Mouse (Mus musculus): ENCODE data around the gene Ica1l.
A peak's percentile ranks its signal among the peaks of the same experiment; 100 is the strongest.

Ica1l gene

GRCm38 (mm10) chr1:59959941-59960340 lies 83.0 kb downstream of the Ica1l start:
- DNase-seq, result no peak

GRCm38 (mm10) chr1:59957206-59957605 lies 85.8 kb downstream of the Ica1l start:
- DNase-seq, result peak; percentile 19

- DNase-seq, result no peak
These were observed 95.5 kb downstream of the Ica1l start for GRCm38 (mm10) chr1:59947509-59947908.

DNA sequence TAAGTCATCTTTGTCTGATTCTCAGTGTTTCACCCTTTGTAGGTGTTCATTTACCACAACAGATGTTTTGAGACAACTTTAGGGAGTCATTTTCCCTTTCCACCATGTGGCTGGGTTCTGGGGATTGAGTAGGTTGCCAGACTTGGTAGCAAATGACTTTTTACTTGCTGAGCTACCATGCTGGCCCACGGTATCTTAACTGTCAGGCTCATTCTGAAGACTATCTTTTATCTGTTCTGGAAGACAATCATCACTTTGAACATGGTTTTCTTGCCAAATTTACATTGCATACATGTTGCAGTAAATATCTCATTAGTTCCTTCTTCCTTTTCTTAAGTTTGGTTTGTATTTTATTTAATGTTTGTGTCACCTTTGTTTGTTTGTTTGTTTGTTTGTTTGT lies 97.0 kb downstream of the Ica1l start:
- no peak for DNase-seq

GRCm38 (mm10) chr1:59943825-59944224 lies 99.2 kb downstream of the Ica1l start:
- DNase-seq, result no peak

- no peak for DNase-seq
These were observed 100.8 kb downstream of the Ica1l start for GRCm38 (mm10) chr1:59942057-59942790.

- no peak for DNase-seq
These were observed 101.9 kb downstream of the Ica1l start for GRCm38 (mm10) chr1:59941063-59941462.

DNA sequence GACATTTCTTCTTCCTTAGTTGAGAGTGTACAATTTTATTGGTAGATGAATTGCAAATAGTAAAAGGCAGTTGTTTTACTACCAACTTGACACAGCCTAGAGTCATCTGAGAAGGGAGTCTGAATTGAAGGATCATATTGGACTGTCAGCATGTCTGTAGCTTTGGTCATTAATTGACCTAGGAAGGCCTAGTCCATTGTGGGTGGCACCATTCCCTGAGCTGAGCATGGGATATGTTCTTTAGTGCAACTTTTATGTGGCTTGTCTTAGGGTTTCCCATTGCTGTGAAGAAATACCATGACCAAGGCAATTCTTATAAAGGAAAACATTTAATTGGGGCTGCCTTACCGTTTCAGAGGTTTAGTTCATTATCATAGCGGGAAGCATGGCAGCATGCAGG lies 110.0 kb downstream of the Ica1l start:
- no peak for DNase-seq

Measured in thymus, postnatal 4 days (tissue).